11 mouse cellular contexts compared by ENCODE assay signal in genomic region chr1:157007891-157008730, GRCm38 (mm10).
DNase-seq lines count a peak whose midpoint lies in the region; ATAC-seq lines count a peak whose summit lies in the region.
"Had no signal": no experiment of that assay in that cellular context is flagged by ENCODE, and none has a peak within 500 bp of the region (broad histone marks: within the 10 kb centered on the region; RNA-seq: fewer than 3 reads in every experiment).

No protein-coding gene starts in this region.

- H3K4me2 ChIP-seq in liver, embryonic 11.5 days = no peak overlapping the region
- H3K4me2 ChIP-seq in stomach, embryonic 15.5 days = no peak overlapping the region
- H3K4me2 ChIP-seq: forebrain, embryonic 12.5 days had no signal

- no peak overlapping the region for H3K27ac ChIP-seq in liver, embryonic 11.5 days (ENCODE audit: low read depth, low read length)
- H3K27ac ChIP-seq in stomach, embryonic 15.5 days = 0 out of 2 replicates have a peak overlapping the region, but pooled peaks have one; percentile 26
- H3K27ac ChIP-seq: forebrain, embryonic 12.5 days had no signal

- 0 out of 2 replicates have a peak, but pooled peaks have one; percentile 17 for ATAC-seq in liver, embryonic 11.5 days (replicated peaks; ENCODE audit: low FRiP score)
- 0 out of 2 replicates have a peak, but pooled peaks have one; percentile 28 for ATAC-seq in stomach, embryonic 15.5 days (ENCODE audit: insufficient read depth, low FRiP score, low read depth)
- ATAC-seq in megakaryocyte-erythroid progenitor cell, adult 5-6 weeks (replicated peaks; ENCODE audit: low FRiP score, low TSS enrichment, poor library complexity, severe bottlenecking) = no peak

- intact Hi-C loops in heart, postnatal 10 days (cut with DNase I) = loop anchor here (5.0 kb wide), 1 partner anchor 54 kb away; no protein-coding TSS in a partner anchor

- H3K9ac ChIP-seq in liver, embryonic 11.5 days (ENCODE audit: low read depth, low read length) = no peak overlapping the region
- H3K9ac ChIP-seq in stomach, embryonic 15.5 days = no peak overlapping the region
- H3K9ac ChIP-seq: forebrain, embryonic 12.5 days had no signal

- DNase-seq in kidney, adult 11 months = peak; percentile 51
- DNase-seq in kidney, adult 18-20 months = no peak
- peak; percentile 80 to 82 for DNase-seq in heart, postnatal 10 days
- no peak for DNase-seq in liver, embryonic 11.5 days (ENCODE audit: low spot score)
- DNase-seq in layer of hippocampus, postnatal 14 days (ENCODE audit: low spot score in 2 of 2) = no peak
- no peak for DNase-seq in cerebellum, postnatal 36 days
- DNase-seq: cerebellum, adult 2 months; midbrain, embryonic 14.5 days had no signal

- H3K4me1 ChIP-seq in liver, embryonic 11.5 days (replicated peaks; ENCODE audit: control insufficient read depth, insufficient read depth, low read length) = no peaks in the 10 kb centered on the region
- H3K4me1 ChIP-seq in stomach, embryonic 15.5 days = no peaks in the 10 kb centered on the region
- H3K4me1 ChIP-seq: forebrain, embryonic 12.5 days had no signal

- H3K4me3 ChIP-seq in liver, embryonic 11.5 days (ENCODE audit: low read depth, low read length) = no peak overlapping the region
- no peak overlapping the region for H3K4me3 ChIP-seq in stomach, embryonic 15.5 days (replicated peaks)
- H3K4me3 ChIP-seq: forebrain, embryonic 12.5 days had no signal

- WGBS in liver, embryonic 11.5 days = 61% methylated on average over 4 of the region's 4 CpGs
- 54% methylated on average over 4 of the region's 4 CpGs for WGBS in stomach, embryonic 15.5 days

- no peaks in the 10 kb centered on the region for H3K36me3 ChIP-seq in liver, embryonic 11.5 days (ENCODE audit: control insufficient read depth, insufficient read depth, low read length)
- no peaks in the 10 kb centered on the region for H3K36me3 ChIP-seq in stomach, embryonic 15.5 days
- H3K36me3 ChIP-seq: forebrain, embryonic 12.5 days had no signal

- H3K27me3 ChIP-seq in liver, embryonic 11.5 days (replicated peaks; ENCODE audit: control insufficient read depth, insufficient read depth, low read length) = no peaks in the 10 kb centered on the region
- no peaks in the 10 kb centered on the region for H3K27me3 ChIP-seq in stomach, embryonic 15.5 days (replicated peaks)
- H3K27me3 ChIP-seq: forebrain, embryonic 12.5 days had no signal

- no peaks in the 10 kb centered on the region for H3K9me3 ChIP-seq in liver, embryonic 11.5 days (ENCODE audit: control insufficient read depth, low read length)
- no peaks in the 10 kb centered on the region for H3K9me3 ChIP-seq in stomach, embryonic 15.5 days
- H3K9me3 ChIP-seq: forebrain, embryonic 12.5 days had no signal

Comparison
In these comparisons a context has a peak if more than half of its experiments do, and no peak if none do; other contexts are left out.
1. DNase-seq: peak in kidney, adult 11 months (single experiment) and heart, postnatal 10 days (2 of 2); none in kidney, adult 18-20 months (single experiment), liver, embryonic 11.5 days (single experiment), layer of hippocampus, postnatal 14 days (0 of 2) and cerebellum, postnatal 36 days (0 of 2).